Mouse (Mus musculus) kidney, adult 2 months (tissue): ENCODE data around the gene Gm11444. TPM values are rescaled to one million over a fixed set of nuclear protein-coding genes. Genes with fewer than 3 reads are reported as not detected.

ENCODE experiments used
- DNase-seq: peaks from one replicate; pipeline ENCODE4 v3.0.0; 2021
- H3K27ac ChIP-seq: fragments of 200-500 bp; 2 replicates; pipeline ENCODE4 v1.5.1; 2012; ENCODE audit warnings: low read depth, low read length, control low read depth, inconsistent platforms; ENCODE audit not compliant: insufficient read depth
- H3K27me3 ChIP-seq: fragments of 200-500 bp; replicated peaks from 2 replicates; pipeline ENCODE4 v1.6.1; 2012; ENCODE audit warnings: mild to moderate bottlenecking, moderate library complexity, low read length, inconsistent platforms; ENCODE audit not compliant: control insufficient read depth, insufficient read depth
- H3K36me3 ChIP-seq: fragments of 200-500 bp; 2 replicates; pipeline ENCODE4 v1.6.1; 2012; ENCODE audit warnings: mild to moderate bottlenecking, moderate library complexity, low read length, inconsistent platforms; ENCODE audit not compliant: control insufficient read depth, insufficient read depth
- H3K4me1 ChIP-seq: fragments of 200-500 bp; 2 replicates; pipeline ENCODE4 v1.6.1; 2011; ENCODE audit warnings: low read length; ENCODE audit not compliant: control insufficient read depth, insufficient read depth
- H3K4me3 ChIP-seq: fragments of 200-500 bp; 2 replicates; pipeline ENCODE4 v1.5.1; 2011; ENCODE audit warnings: mild to moderate bottlenecking, low read depth, low read length, control low read depth; ENCODE audit not compliant: insufficient read depth
- CTCF ChIP-seq: fragments of 200-500 bp; conservative IDR thresholded peaks from 2 replicates; pipeline ENCODE4 v1.5.1; 2011; ENCODE audit warnings: low read depth, mild to moderate bottlenecking, control low read depth, low read length, moderate library complexity, mixed read lengths; ENCODE audit not compliant: insufficient read depth, insufficient read length
- POLR2A ChIP-seq: fragments of 200-500 bp; IDR thresholded peaks from one replicate; pipeline ENCODE4 v1.6.1; 2011; ENCODE audit warnings: low read depth, low read length, control low read depth
- WGBS: fragments of 180-500 bp; shearing (Covaris S2); methylation state at CpG from one replicate; pipeline ENCODE4 v1.1.7; 2018; 5-methylcytosine and 5-hydroxymethylcytosine counted together
- polyA plus RNA-seq: library from polyadenylated mRNA; depleted of rRNA; stranded (reverse); fragments of >200 nt; gene quantifications from 2 replicates; pipeline ENCODE4 v1.2.3, GENCODE M21; 2012

Gm11444 gene
- polyA plus RNA-seq, 1 experiment: not detected

DNA sequence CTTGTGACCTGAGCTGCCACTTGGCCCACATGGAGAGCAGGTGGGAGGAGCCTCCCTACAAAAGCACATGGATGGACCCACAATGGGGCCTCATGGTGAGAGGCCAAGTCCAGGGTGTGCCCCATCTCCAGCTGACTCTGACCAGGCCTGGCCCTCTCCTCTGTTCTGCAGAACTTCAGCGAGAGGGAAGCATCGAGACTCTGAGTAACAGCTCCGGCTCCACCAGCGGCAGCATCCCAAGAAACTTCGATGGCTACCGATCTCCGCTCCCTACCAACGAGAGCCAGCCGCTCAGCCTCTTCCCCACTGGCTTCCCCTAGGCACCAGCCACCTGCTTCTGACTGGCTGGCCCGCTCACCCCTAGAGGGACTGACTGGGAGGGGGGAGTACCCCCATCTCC, 25.1 kb downstream of the Gm11444 start:
- 92% methylated on average over 10 of the region's 10 CpGs for WGBS
- Histone ChIP-seq H3K4me3 (no peak overlapping the region), H3K27me3 (no peaks in the 10 kb centered on the region), H3K36me3 (no peaks in the 10 kb centered on the region), H3K4me1 (peaks cover 25% of the 10 kb centered on the region), H3K27ac (peak overlapping the region; percentile 53)
- TF ChIP-seq CTCF (no peak), POLR2A (no peak)
- no peak for DNase-seq

DNA sequence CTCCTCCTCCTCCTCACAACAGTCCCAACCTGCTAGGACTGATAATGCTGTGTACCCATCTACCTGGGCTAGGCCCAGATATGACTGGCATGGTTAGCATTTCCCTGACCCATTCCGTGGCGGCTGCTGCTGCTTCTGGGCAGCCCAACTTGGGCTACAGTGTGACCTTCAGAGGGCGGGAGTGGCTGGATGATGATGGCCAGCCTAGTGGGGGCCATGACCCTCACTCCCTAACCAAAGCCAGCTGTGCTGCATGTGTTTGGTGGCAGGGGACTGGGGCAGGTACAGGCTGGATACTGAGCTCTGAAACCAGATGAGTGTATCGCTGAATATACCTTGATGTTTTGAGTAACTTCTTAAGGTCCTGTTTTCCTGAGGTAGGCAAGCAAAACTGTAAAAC, 26.3 kb downstream of the Gm11444 start:
- TF ChIP-seq POLR2A (no peak), CTCF (no peak)
- DNase-seq: no peak
- no peaks in the 10 kb centered on the region for H3K27me3 ChIP-seq
- peaks cover 27% of the 10 kb centered on the region for H3K4me1 ChIP-seq
- 78% methylated on average over 4 of the region's 4 CpGs for WGBS
- no peak overlapping the region for H3K4me3 ChIP-seq
- H3K27ac ChIP-seq: no peak overlapping the region
- H3K36me3 ChIP-seq: no peaks in the 10 kb centered on the region

DNA sequence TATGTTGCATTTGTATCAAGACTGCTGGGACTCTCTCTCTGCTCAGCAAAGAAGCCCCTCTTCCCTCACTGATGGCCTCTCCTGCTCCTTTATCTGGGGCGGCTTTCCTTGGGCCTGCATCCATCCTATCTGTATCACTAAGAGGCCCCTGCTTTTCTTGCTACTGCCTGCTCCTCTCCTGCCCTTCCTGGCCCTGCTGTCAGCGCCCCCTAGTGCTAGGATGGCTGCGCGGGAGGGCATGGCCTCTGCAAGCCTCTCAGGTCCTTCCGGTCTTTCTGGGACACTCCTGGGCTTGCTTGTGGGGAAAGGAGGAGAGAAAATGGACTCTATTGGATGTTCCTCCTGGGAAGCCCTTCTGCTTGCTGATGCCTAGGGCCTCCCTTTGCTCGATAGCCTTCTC, 27.0 kb downstream of the Gm11444 start:
- no peaks in the 10 kb centered on the region for H3K27me3 ChIP-seq
- no peak overlapping the region for H3K27ac ChIP-seq
- WGBS: 18% methylated on average over 6 of the region's 6 CpGs
- TF ChIP-seq CTCF (peak; percentile 90), POLR2A (no peak)
- H3K4me1 ChIP-seq: peaks cover 29% of the 10 kb centered on the region
- H3K4me3 ChIP-seq: no peak overlapping the region
- DNase-seq: peak; percentile 87
- no peaks in the 10 kb centered on the region for H3K36me3 ChIP-seq

DNA sequence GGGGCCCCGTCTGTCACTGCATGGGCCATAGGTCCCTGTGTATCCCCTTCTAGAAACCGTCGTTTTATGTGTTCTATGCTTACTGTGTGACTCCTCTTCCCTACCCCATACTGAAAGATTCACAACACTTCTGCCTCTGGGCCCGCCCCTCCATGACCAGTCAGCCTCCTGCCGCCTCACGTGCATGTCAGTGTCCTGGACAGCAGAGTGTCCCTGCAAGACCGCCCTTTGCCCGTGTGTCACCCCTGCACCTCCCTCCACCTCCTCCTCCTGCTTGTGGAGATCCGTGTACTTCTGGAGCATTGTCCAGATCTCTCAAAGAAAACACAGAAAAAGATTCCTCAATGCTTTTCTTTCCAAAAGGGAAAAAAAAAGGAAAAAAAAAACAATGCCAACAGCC, 28.5 kb downstream of the Gm11444 start:
- DNase-seq: peak; percentile 71
- WGBS: 65% methylated on average over 9 of the region's 9 CpGs
- peaks cover 23% of the 10 kb centered on the region for H3K4me1 ChIP-seq
- H3K27me3 ChIP-seq: no peaks in the 10 kb centered on the region
- no peaks in the 10 kb centered on the region for H3K36me3 ChIP-seq
- TF ChIP-seq CTCF: no peak
- TF ChIP-seq POLR2A: no peak
- no peak overlapping the region for H3K4me3 ChIP-seq
- no peak overlapping the region for H3K27ac ChIP-seq

DNA sequence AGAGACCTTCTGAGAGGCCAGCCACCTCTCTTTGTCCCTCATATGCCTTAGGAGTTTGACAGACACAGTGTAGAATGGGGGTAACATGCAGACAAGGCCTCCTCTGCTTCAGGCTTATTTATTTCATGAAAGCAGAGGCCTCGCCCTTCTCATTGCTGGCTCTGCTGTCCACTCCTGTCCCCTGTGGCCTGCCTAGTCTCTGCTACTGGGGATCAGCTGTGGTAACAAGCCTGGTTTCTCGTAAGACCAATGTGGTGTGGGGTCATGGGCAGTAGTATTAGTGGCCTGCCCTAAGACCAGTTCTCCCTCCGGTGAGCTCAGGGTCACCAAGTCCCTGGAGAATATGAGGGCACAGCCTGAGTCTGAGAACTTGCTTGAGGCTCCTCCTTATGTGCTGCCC, 29.2 kb downstream of the Gm11444 start:
- Histone ChIP-seq H3K36me3 (no peaks in the 10 kb centered on the region), H3K27me3 (no peaks in the 10 kb centered on the region), H3K4me1 (peaks cover 17% of the 10 kb centered on the region), H3K27ac (peak overlapping the region; percentile 21), H3K4me3 (no peak overlapping the region)
- 60% methylated on average over 3 of the region's 3 CpGs for WGBS
- TF ChIP-seq CTCF (no peak), POLR2A (no peak)
- DNase-seq: no peak

DNA sequence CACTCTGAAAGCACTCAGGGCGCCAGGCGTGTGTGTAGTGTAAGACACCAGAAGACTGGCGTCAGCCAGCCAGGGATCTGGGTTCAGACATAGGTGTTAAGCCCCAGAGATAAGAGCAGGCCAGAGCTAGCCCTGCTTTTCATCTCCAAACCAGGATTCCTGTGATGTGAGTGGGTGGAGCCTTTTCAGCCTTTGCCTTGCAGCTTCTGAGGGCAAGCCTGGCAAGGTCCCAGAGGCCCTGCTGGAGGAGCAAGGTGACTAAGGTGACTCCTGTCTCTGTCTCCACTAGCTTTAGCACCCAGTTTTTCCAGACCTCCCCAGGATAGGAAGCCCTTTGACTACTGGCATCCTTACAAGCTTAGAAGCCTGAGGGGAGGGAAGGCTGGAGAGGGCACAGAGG, 31.7 kb downstream of the Gm11444 start:
- DNase-seq: peak; percentile 74
- H3K4me1 ChIP-seq: peaks cover 9% of the 10 kb centered on the region
- no peak overlapping the region for H3K4me3 ChIP-seq
- WGBS: 92% methylated on average over 3 of the region's 3 CpGs
- H3K27me3 ChIP-seq: no peaks in the 10 kb centered on the region
- no peak overlapping the region for H3K27ac ChIP-seq
- no peaks in the 10 kb centered on the region for H3K36me3 ChIP-seq
- TF ChIP-seq POLR2A (no peak), CTCF (no peak)

DNA sequence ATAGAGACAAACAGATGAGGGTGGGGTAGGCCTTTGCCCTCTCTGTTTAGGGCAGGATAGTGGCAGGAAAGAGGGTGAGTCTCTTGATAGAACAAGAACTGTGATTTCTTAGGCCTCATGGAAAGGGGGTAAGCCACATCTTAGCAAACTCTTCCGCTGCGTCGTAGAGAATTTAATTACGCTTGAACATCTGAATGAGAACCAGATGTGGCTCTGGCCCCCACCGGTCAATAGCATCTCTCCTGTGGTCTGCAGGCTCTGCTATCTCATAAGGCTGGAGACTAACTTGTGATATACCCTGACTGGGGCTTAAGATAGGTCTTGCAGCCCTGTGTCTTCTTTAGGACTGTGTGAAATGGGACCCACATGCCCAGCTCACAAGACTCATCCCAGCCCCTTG, 33.7 kb downstream of the Gm11444 start:
- Histone ChIP-seq H3K27me3 (no peaks in the 10 kb centered on the region), H3K4me1 (peaks cover 17% of the 10 kb centered on the region), H3K36me3 (no peaks in the 10 kb centered on the region), H3K27ac (no peak overlapping the region), H3K4me3 (no peak overlapping the region)
- 91% methylated on average over 5 of the region's 5 CpGs for WGBS
- TF ChIP-seq CTCF (no peak), POLR2A (no peak)
- no peak for DNase-seq

DNA sequence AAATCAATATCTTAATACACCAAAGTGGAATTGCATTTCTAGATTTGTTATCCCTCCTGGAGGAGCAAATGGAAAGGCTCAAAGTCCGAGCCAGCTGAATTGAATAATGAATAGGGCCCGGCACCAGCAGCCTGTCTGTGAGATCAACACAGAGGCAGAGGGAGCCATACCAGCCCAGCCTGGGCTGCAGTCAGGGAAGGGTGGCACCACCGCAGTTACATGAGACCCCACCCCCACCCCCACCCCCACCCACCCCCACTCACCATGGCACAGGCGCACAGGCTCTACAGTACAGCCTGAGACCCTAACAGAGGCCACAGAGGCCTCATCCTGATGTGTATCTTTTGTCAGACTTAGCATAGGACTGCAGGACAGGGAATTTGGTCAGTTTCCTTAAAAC, 35.5 kb downstream of the Gm11444 start:
- H3K27me3 ChIP-seq: no peaks in the 10 kb centered on the region
- H3K4me3 ChIP-seq: no peak overlapping the region
- 48% methylated on average over 4 of the region's 4 CpGs for WGBS
- H3K36me3 ChIP-seq: no peaks in the 10 kb centered on the region
- no peak overlapping the region for H3K27ac ChIP-seq
- TF ChIP-seq POLR2A (no peak), CTCF (no peak)
- DNase-seq: no peak
- H3K4me1 ChIP-seq: peaks cover 17% of the 10 kb centered on the region
